Mouse (Mus musculus): Measurements from ENCODE around the gene Slc4a7.
"Not testable (repeated sequence)": the region's sequence is repeated elsewhere in the genome, so short reads cannot be mapped to it uniquely, and the experiment has no call there.

The Slc4a7 gene

DNA sequence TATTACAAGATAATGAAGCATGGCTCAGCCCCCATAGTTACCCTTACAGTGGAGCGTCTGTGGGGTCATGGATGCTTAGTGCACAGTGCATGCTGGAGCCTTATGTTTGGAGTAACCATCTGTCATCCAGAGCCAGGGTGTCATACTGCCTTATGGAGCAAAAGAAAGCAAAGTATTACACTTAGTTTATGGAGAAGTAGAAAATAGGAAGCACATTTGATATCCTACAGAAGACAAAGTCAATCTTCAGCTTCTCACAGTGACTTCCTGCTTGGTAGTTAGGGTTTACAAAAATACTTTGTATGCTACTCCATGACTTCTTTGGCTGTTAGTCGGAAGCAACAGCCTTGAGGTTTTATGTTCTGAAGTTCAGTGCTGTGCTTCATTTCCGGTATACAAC, 98.7 kb downstream of the Slc4a7 start:
- DNase-seq, result no peak

DNA sequence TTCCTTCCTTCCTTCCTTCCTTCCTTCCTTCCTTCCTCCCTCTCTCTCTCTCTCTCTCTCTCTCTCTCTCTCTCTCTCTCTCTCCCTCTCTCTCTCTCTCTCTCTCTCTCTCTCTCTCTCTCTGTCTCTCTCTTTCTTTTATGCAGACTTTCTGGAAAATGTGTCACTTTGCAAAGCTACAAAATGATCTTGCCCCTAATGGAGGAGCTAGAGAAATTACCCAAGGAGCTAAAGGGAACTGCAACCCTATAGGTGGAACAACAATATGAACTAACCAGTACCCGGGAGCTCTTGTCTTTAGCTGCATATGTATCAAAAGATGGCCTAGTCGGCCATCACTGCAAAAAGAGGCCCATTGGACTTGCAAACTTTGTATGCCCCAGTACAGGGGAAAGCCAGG, 101.0 kb downstream of the Slc4a7 start, which contains the start of gene Nek10:
TSS of gene Nek10 (plus strand) at position 301 of the 400 bp plus-strand sequence.
- not testable (repeated sequence) for DNase-seq

DNA sequence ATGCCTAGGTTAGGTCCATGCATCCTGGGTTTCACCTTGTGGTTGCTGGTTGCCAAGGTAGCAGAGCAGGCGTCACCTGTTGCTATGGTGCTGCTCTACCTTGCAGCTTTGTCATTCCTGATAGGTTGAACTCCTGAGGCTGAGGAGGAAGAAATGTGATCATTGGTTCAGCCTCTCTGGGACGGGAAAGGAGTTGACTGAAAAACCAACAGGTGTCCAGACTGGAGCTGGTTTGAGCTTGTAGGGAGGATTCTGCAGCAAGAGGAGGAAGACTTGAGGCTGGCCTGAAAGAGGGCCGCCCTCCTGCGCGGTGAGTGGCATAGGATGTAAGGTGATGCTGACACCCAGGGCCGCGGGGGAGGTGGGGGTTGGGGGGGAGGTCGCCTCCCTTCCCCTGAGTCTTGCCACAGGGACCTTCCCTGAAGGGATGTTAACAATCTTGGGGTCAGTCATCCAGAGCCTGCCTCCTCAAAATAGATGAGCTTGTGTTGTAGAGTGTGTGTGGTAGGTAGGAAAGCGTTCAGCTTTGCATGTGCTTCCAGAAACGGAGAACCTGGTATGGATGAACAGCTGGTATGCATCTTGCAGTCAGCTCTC, 101.9 kb downstream of the Slc4a7 start:
- DNase-seq, result peak; percentile 10 to 32

DNA sequence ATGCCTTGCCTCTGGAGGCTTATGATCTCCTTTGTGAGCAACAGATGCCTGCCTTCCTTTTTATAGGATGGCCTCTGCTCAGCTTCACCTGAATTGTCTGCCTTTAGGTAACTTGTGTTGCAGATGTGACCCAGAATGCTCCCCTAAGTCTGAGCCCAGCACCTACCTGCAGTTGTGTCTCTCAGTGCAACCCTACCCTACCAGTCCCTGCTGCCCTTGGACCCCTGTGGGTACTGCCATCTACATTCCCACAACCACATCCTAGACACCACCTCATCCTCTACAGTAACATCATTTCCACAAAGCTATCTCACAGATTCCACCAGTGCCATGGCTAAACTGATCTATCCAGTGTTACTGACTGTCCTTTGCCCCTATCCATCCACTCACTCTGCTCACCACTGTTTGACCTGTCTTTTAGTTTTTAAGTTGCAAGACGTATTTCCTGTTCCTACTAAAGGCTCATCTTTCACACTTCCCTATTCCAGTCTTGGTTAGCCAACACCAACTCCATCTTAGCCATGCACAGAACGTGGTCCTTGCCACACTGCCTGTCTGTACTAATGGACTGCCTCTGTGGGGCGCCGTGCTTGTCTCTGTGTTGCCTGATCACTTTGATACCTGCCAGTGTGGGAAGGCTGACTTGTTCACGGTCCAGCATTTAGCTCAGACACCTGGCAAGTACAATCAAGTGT, 102.6 kb downstream of the Slc4a7 start:
- DNase-seq, result no peak

DNA sequence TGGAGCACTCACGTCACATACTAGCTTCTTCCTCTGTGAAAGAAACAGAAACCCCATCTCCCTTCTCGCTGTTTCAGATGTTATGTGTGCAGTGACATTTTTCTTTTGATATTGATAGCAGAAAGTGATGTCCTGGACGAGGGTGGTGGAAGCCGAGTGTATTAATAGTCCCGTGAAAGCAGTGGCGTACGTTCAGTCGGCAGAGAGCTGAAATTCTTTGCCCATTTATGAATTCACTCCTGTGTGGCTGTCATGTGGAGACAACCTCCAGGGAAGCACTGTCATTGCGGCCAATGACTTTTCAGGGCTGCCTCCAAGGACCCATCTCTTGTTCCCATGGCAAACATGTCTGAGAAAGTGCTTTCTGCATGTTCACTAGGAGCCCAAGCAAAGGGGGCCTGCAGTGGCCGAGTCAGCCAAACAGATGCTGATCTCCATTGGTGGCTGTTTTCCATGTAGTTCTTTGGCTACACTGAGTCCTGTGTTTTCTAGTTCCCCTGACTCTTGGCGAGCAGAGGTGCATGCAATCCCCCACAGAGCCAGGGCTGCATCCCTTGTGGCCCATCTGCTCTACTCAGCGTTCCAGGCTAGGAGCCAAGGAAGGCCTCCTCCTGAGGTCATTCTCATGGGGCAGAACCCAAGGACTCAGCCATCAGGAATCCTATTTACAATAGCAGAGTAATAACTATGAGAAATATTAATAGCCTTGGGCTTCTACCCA, 130.6 kb downstream of the Slc4a7 start:
- peak; percentile 72 to 79 for DNase-seq

DNA sequence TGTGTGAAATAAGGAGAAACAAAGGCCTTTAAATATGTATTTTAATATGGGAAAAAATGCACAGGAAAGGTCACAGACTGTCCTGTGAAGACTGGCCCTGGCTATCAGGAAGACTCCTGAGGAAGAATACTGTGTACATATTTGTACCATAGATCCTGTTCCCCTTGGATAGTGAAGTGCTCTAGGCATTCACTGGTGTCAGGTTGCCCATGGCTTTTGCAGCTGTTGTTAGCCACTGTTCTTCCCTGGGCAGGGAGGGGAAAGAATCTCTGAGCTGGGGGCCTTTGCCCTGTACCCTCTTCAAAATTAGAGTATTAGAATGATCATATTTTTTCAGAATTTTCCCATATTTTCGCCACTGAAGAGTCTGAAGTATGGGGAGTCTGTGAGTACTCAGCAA, 131.4 kb downstream of the Slc4a7 start:
- DNase-seq, result no peak

DNA sequence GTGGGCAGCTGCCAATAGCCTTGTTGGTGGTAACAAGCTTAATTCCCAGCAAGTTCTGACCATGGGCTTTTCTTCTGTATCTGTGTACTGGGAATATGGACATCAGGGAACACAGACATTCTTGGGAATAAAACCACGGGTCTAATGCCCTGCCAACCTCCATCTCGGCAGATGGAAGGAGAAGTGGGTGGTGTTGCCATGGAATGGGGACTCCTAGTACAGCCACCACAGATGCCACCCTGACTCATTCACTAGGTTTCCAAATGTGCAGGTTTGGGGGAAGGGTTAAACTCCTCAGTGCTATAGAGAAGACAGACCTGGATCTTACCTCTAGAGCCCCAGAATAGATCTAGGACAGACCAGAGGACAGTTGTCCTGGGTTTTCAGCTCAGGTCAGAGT, 132.2 kb downstream of the Slc4a7 start:
- no peak for DNase-seq

DNA sequence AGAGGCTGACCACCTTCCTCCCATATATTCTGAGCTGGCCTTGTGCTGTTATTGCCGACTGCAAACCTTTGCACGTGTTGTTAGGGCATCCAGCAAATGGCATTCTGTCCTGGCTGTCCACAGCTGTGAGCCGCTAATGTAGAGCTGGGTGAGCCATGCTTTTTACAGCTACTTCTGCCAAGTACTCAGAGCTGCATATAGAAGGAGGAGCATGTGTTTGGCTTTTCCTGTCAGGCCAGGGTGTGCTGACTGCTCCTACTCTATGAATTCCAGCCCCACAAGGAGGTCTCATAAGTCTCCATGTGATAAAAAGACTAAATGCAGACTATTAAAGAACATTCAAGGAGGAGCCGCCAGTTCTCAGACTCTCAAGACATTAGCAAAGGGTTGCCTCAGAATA, 135.5 kb downstream of the Slc4a7 start:
- DNase-seq, result no peak

DNA sequence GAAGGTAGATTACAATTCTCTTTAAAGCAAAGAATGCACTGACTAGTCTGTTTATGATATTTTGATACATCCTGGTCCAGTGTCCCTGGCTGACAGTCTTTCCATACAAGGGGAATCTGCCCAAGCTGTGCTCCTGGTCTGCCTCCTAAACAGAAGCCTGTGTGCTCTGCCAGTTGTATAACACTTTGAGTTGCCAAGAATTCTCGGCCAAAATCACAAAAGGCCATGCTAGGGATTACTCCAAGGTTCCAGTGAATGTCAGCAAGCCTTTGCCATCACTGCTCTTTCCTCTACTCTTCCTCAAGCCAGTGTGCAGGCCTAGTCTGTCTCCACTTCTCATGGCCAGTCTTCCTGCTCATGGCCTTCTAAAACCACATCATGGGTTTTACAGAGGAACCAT, 136.0 kb downstream of the Slc4a7 start:
- peak; percentile 49 to 51 for DNase-seq

DNA sequence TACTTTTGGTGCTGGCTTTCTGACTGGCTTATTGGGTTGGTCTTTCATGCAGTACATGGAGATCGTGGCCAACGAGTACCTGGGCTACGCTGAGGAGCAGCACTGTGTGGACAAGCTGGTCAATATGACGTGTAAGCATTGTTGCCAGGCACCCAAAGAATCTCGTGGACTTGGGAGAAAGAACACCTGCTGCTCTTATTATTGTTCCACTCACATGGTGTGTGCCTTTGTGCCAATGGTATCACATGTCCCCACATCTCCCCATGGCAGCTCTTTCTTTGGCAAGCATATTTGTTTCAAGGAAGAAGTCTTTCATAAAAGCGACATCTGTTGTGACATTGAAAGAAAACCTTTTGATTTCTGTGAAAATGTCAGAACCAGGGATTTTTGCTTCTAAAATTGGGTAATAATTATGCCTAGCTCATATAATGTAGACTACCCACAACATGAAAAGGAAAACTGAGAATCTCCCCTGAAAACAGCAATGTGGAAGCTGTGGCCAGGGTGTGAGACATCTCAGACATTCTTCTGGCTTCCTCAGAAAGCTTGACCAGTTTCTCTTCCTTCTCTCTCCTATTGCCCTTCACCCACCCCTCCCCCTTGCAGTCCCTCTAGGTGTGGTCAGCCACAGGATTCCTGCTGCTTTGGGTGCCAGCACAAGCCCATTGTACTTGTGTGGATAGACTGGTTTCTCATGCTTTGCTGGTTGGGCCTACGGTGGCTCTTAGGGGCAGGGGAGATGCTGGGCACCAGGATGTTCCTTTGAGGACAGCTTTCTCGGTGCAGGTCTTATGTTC, 140.9 kb downstream of the Slc4a7 start:
- no peak for DNase-seq
